In the genomic region with DNA sequence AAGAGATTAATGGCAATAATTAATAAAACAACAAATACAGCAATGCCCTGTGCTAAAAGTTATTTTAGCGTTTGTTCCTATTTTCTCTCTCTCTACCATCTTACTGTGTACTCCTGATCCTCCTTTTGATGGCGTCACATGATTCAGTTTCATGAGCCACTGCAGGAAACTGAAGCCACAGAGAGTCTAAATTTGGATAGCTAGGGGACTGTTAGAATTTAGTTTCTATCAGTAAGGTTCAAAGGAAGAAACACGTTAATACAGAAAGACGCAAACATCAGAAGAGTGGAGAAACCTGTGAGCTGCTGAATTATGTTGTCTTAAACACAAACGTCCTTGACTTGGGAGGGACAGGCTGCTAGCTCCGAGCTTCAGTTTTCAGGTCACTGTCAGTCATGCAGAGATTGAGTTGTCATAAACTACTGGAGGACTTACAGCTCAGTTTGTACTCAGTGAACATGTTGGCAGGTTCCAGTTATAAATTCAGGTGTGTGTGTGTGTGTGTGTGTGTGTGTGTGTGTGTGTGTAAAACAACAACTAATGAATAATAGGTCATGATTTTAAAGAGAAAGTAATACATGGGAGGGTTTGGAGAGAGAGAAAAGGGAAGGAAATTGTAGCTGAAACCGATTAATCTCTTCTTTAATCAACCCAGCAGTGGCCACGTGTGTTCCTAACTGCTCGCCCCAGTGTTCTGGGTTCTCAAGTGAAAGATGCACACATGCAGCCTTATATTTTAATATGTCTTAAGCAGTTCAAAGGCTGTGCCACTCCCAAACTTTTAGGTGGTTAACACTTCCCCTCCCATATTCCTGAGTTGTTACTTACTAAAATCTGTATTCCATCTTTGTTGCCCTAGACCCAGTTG, we compare ENCODE assay signal across 15 mouse cellular contexts. TPM values are rescaled to one million over a fixed set of nuclear protein-coding genes. Genes with fewer than 3 reads are reported as not detected.
DNase-seq lines count a peak whose midpoint lies in the region; ATAC-seq lines count a peak whose summit lies in the region.
"Had no signal": no experiment of that assay in that cellular context is flagged by ENCODE, and none has a peak within 500 bp of the region (broad histone marks: within the 10 kb centered on the region; RNA-seq: fewer than 3 reads in every experiment).

No protein-coding gene starts in this region.

- peak; percentile 25 for DNase-seq in A20 (ENCODE audit: low read depth, low spot score)
- DNase-seq in CD4-positive, CD25-positive, alpha-beta regulatory T cell, adult 2 months (ENCODE audit: low read depth, low spot score), result peak; percentile 59
- DNase-seq in ovary, postnatal 14 days (ENCODE audit: low spot score), result no peak
- DNase-seq in adrenal gland, adult 2 months, result no peak
- no peak for DNase-seq in neural tube, embryonic 10.5 days (ENCODE audit: extremely low spot score, low spot score)
- DNase-seq: adrenal gland, adult 8-10 months; cerebellum, postnatal 25 days; gastrocnemius, postnatal 10 days; heart, postnatal 14 days; kidney, adult 8-10 months; kidney, postnatal 36 days; liver; thymus, postnatal 36 days had no signal

- peak; percentile 79 for ATAC-seq in common myeloid progenitor, adult 5-6 weeks (replicated peaks; ENCODE audit: low read depth, poor library complexity, severe bottlenecking)
- ATAC-seq in monocyte, adult 5-6 weeks (replicated peaks; ENCODE audit: insufficient number of reproducible peaks, low FRiP score, low TSS enrichment, poor library complexity, severe bottlenecking), result peak; percentile 41

RNA-seq across cellular contexts. Expression of a gene that starts 9.4 kb away (rescaled TPM):
- 39.9 and 43.0 TPM in 2 replicates for total RNA-seq in common myeloid progenitor, adult 5-6 weeks (2017)
- 7.8 to 26.7 TPM (median 14.4 TPM) in 3 replicates for total RNA-seq in monocyte, adult 5-6 weeks (2017)
- total RNA-seq in adrenal gland, adult 2 months (2021), result 1,000 to 10,000 TPM; 1,584 to 2,611 TPM
- 172 and 197 TPM in 2 replicates for polyA plus RNA-seq in adrenal gland, adult 2 months (2012; rRNA removed)

Comparison
In these comparisons a context has a peak if more than half of its experiments do, and no peak if none do; other contexts are left out.
1. DNase-seq: peak in A20 (single experiment) and CD4-positive, CD25-positive, alpha-beta regulatory T cell, adult 2 months (single experiment); none in ovary, postnatal 14 days (single experiment), adrenal gland, adult 2 months (single experiment) and neural tube, embryonic 10.5 days (single experiment).
2. RNA of a gene that starts 9.4 kb away (total RNA-seq): 1,584 to 2,611 TPM in adrenal gland, adult 2 months; 39.9 to 43.0 TPM in common myeloid progenitor, adult 5-6 weeks and 7.8 to 26.7 TPM in monocyte, adult 5-6 weeks; every median in the first group is over 10 times any median in the second.